Mouse (Mus musculus) left cerebral cortex, postnatal 36 days (tissue): Measurements from ENCODE around the gene Trdn. TPM values are rescaled to one million over a fixed set of nuclear protein-coding genes. Genes with fewer than 3 reads are reported as not detected.

Experiments
- DNase-seq, 2 experiments: peaks; one replicate each; pipeline ENCODE4 v3.0.0; 2021 to 2022; ENCODE audit warnings: low spot score in 2 of 2, mixed read lengths in 1 of 2
- intact Hi-C: fragments of 180-260 bp; cut with DNase I; formaldehyde crosslinking; loops from one replicate; pipeline ENCODE4 v1.15.1; 2025
- total RNA-seq, 2 experiments: library from RNA; stranded (reverse); gene quantifications; 2 replicates each; pipeline ENCODE4 v1.2.3; 2021

Trdn gene
- total RNA-seq, 2 experiments from 2014 or later: 0.41 TPM; not detected in 1

GRCm38 (mm10) chr10:33353026-33353425, 272.7 kb downstream of the Trdn start:
- no peak for DNase-seq
- intact Hi-C loops: no loop called here

DNA sequence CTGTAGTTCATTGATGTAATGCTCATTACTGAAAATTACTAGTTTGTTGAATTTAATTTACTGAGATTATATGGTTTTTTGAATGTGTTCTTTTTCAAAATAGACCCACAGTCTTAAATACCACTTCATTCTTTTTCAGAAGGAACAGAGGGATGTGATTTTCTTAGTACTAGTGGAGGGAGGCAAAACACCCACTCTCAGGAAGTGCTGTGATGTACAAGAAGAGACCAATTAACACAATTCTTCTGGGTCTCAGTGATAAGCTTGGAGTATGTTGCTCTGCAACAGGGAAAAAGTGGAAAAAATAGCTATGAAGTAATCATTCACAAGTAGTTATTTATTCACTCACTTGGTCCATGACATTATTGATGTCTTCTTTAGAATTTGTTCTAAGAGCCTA, 286.2 kb downstream of the Trdn start:
- intact Hi-C loops: no loop called here
- DNase-seq: no peak

- intact Hi-C loops: no loop called here
Observed at GRCm38 (mm10) chr10:33370534-33370933, 290.2 kb downstream of the Trdn start.

GRCm38 (mm10) chr10:33375474-33376029, 295.2 kb downstream of the Trdn start:
- intact Hi-C loops: no loop called here
- DNase-seq: no peak

More at GRCm38 (mm10) chr10:33370534-33370933, 290.2 kb downstream of the Trdn start:
- DNase-seq: no peak

Other genes starting within 250 kb of the Trdn start
- gene Nkain2, start 190.1 kb upstream of the Trdn start, total RNA-seq: 10 to 100 TPM; 29.2 to 30.4 TPM